Mouse (Mus musculus) liver, postnatal 0 days (tissue): ENCODE data around the gene 1810043G02Rik. TPM values are rescaled to one million over a fixed set of nuclear protein-coding genes. Genes with fewer than 3 reads are reported as not detected.
A peak's percentile ranks its signal among the peaks of the same experiment; 100 is the strongest.
"Not testable (repeated sequence)": the region's sequence is repeated elsewhere in the genome, so short reads cannot be mapped to it uniquely, and the experiment has no call there.

ENCODE experiments used
- ATAC-seq: fragments of 200-750 bp; cut with Nextera tagmentation; 2 replicates; pipeline ENCODE4 v1.8.0; 2017; ENCODE audit warnings: mild to moderate bottlenecking, moderate library complexity
- DNase-seq: peaks from one replicate; pipeline ENCODE4 v3.0.0-alpha.2; 2016
- H3K27ac ChIP-seq: fragments of 300-500 bp; sonication (generic); 2 replicates; pipeline ENCODE4 v1.5.1; 2014; ENCODE audit warnings: antibody characterized with exemption, moderate library complexity, mild to moderate bottlenecking, low read depth
- H3K27me3 ChIP-seq: fragments of 300-500 bp; sonication (generic); 2 replicates; pipeline ENCODE4 v1.6.1; 2014; ENCODE audit warnings: low read length, control low read depth, mixed read lengths; ENCODE audit not compliant: insufficient read depth
- H3K36me3 ChIP-seq: fragments of 300-500 bp; sonication (generic); replicated peaks from 2 replicates; pipeline ENCODE4 v1.6.1; 2014; ENCODE audit warnings: mild to moderate bottlenecking, control low read depth, low read length, moderate library complexity, mixed read lengths; ENCODE audit not compliant: insufficient read depth
- H3K4me1 ChIP-seq: fragments of 300-500 bp; sonication (generic); 2 replicates; pipeline ENCODE4 v1.6.1; 2014; ENCODE audit warnings: antibody characterized with exemption, mild to moderate bottlenecking, control low read depth; ENCODE audit not compliant: insufficient read depth
- H3K4me2 ChIP-seq: fragments of 300-500 bp; sonication (generic); 2 replicates; pipeline ENCODE4 v1.6.1; 2014; ENCODE audit warnings: low read depth, mild to moderate bottlenecking, low read length, moderate library complexity, mixed read lengths
- H3K4me3 ChIP-seq: fragments of 300-500 bp; sonication (generic); 2 replicates; pipeline ENCODE4 v1.5.1; 2014; ENCODE audit warnings: low read depth, low read length
- H3K9ac ChIP-seq: fragments of 300-500 bp; sonication (generic); replicated peaks from 2 replicates; pipeline ENCODE4 v1.6.1; 2014; ENCODE audit warnings: mild to moderate bottlenecking, moderate library complexity
- H3K9me3 ChIP-seq: fragments of 300-500 bp; sonication (generic); 2 replicates; pipeline ENCODE4 v1.6.1; 2016; ENCODE audit warnings: mild to moderate bottlenecking, control low read depth, low read length, mixed read lengths
- CTCF ChIP-seq: sonication (generic); IDR thresholded peaks from 2 replicates; pipeline ENCODE4 v1.5.1; 2016; ENCODE audit warnings: antibody characterized with exemption, low read depth
- EP300 ChIP-seq: IDR thresholded peaks from 2 replicates; pipeline ENCODE4 v1.6.1; 2016; ENCODE audit warnings: antibody characterized with exemption, low read depth, mild to moderate bottlenecking
- WGBS: fragments of 180-500 bp; shearing (Covaris S2); extraction: QIAGEN DNeasy Blood & Tissue Kit; methylation state at CpG from one replicate; pipeline ENCODE4 v1.1.7; 2014; ENCODE audit not compliant: insufficient replicate concordance; 5-methylcytosine and 5-hydroxymethylcytosine counted together
- polyA plus RNA-seq: library from polyadenylated mRNA; unstranded; fragments of >200 nt; fragmentation: Nextera tagmentation; extraction: Ambion mirVana; gene quantifications from 2 replicates; pipeline ENCODE4 v1.2.1, GENCODE M21; 2015

Gene 1810043G02Rik
- polyA plus RNA-seq, 1 experiment from 2014 or later = 4.0 TPM

DNA sequence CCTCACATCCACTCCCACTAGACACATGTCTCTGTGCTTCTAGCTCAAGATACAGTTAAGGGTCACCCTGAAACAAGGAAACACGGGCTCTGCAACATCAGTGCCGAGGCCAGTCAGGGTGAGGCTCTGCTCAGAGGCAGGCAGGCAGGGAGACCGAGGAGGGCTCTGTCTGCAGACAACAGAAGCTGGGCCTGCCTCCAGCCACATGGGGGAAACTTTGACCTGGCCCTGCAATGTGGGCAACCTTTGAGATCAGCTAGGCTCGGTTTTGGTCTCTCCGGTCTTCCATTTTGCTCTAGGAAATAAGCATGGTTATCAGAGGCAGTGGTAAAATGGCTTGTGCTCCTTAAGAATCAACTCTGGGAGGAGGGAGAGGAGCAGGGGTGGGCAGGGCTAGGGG is 38.0 kb downstream of the 1810043G02Rik start:
- ATAC-seq (0 out of 2 replicates have a peak, but pooled peaks have one; percentile 22), DNase-seq (no peak)
- Histone ChIP-seq H3K9me3 (no peaks in the 10 kb centered on the region), H3K9ac (no peak overlapping the region), H3K27me3 (no peaks in the 10 kb centered on the region), H3K4me3 (no peak overlapping the region), H3K27ac (no peak overlapping the region), H3K36me3 (no peaks in the 10 kb centered on the region), H3K4me2 (no peak overlapping the region), H3K4me1 (peaks cover 2% of the 10 kb centered on the region; the same call in 1 of the 2 replicates)
- no peak for TF ChIP-seq CTCF
- 40% methylated on average over 5 of the region's 5 CpGs for WGBS

DNA sequence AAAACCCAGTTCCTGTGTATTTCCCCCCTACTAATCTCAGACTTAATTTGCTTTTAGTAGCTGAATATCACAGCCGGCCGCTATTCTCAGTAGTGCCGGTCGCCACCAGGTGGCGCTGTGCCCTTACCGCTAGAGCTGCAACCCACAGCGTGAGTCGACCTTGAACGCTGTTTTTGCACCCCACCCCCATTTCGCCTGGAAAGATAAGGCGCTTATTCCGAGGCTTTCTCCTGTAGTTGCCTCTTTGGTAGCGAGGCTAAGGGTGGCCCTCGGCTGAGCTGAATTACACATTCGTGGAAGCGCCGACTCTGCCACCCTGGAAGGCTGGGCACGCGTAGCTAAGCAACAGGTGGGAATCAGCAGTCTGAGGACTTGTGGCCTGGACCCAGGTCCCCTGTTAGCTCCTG is 40.5 kb downstream of the 1810043G02Rik start:
- Histone ChIP-seq H3K9ac (0 out of 2 replicates have a peak overlapping the region, but pooled peaks have one; percentile 17), H3K4me2 (peak overlapping the region; percentile 57), H3K27me3 (no peaks in the 10 kb centered on the region), H3K9me3 (no peaks in the 10 kb centered on the region), H3K4me3 (peak overlapping the region; percentile 13), H3K36me3 (no peaks in the 10 kb centered on the region), H3K4me1 (0 out of 2 replicates have a peak, but pooled peaks cover 2% of the 10 kb centered on the region), H3K27ac (no peak overlapping the region)
- ATAC-seq = peak; percentile 83
- WGBS = 14% methylated on average over 19 of the region's 19 CpGs
- peak; percentile 88 for DNase-seq
- TF ChIP-seq EP300 = no peak
- peak; percentile 97 for TF ChIP-seq CTCF

DNA sequence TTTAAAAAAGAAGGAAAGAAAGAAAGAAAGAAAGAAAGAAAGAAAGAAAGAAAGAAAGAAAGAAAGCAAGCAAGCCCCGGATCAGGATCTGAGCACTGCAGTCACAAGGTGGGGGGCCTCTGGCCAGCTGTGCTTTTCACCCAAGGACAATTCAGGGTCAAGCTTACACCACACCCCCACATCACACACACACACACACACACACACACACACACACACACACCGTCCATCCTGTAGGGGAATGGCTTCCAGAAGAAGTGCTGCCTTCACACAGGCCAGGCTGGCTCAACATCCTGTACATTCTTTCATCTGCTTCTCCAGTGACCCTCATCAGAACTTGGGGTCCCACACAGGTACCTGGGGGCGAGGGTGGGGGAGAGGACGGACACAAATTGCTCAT is 41.0 kb downstream of the 1810043G02Rik start:
- no peaks in the 10 kb centered on the region for H3K36me3 ChIP-seq
- no peak overlapping the region for H3K4me3 ChIP-seq
- no peak overlapping the region for H3K9ac ChIP-seq
- H3K27me3 ChIP-seq = no peaks in the 10 kb centered on the region
- ATAC-seq (peak; percentile 19; the same call in 1 of the 2 replicates), DNase-seq (no peak)
- TF ChIP-seq EP300 = no peak
- TF ChIP-seq CTCF = no peak
- WGBS = 79% methylated on average over 4 of the region's 4 CpGs
- peak overlapping the region; percentile 57; the same call in 1 of the 2 replicates for H3K4me2 ChIP-seq
- no peaks in the 10 kb centered on the region for H3K9me3 ChIP-seq
- H3K4me1 ChIP-seq = 0 out of 2 replicates have a peak, but pooled peaks cover 2% of the 10 kb centered on the region
- H3K27ac ChIP-seq = no peak overlapping the region

DNA sequence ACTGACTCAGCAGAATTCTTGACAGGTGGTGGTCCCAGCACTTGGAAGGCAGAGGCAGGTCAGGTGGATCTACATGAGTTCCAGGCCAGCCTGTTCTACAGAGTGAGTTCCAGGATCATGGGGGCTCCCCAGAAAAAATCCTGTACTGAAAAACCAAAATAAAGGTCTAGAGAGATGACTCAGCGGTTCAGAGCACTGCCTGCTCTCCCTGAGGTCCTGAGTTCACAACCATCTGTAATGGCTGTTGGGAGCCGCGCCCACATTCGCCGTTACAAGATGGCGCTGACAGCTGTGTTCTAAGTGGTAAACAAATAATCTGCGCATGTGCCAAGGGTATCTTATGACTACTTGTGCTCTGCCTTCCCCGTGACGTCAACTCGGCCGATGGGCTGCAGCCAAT is 41.7 kb downstream of the 1810043G02Rik start:
- not testable (repeated sequence) for H3K27me3 ChIP-seq, H3K4me3 ChIP-seq, ATAC-seq, H3K9ac ChIP-seq, H3K4me2 ChIP-seq, H3K36me3 ChIP-seq, H3K9me3 ChIP-seq, H3K27ac ChIP-seq, H3K4me1 ChIP-seq, DNase-seq
- 87% methylated on average over 6 of the region's 11 CpGs for WGBS

DNA sequence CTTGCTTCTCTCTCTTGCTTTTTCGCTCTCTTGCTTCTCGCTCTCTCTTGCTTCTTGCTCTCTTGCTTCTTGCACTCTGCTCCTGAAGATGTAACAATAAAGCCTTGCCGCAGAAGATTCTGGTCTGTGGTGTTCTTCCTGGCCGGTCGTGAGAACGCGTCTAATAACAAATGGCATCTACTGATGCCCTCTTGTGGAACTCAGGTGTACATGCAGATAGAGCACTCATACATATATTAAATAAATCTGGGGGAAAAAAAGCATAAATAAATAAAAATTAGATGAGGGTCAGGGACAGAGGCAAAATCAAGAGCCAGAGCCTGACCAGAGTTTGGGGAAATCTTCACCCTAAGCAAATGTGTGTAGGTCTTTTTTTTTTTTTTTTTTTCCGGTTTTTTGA is 47.1 kb downstream of the 1810043G02Rik start:
- not testable (repeated sequence) for H3K27ac ChIP-seq, H3K4me3 ChIP-seq, H3K4me1 ChIP-seq, ATAC-seq, DNase-seq, H3K27me3 ChIP-seq, H3K9me3 ChIP-seq, H3K36me3 ChIP-seq, H3K9ac ChIP-seq, H3K4me2 ChIP-seq
- 50% methylated on average over 6 of the region's 8 CpGs for WGBS
- TF ChIP-seq CTCF = peak; percentile 62

DNA sequence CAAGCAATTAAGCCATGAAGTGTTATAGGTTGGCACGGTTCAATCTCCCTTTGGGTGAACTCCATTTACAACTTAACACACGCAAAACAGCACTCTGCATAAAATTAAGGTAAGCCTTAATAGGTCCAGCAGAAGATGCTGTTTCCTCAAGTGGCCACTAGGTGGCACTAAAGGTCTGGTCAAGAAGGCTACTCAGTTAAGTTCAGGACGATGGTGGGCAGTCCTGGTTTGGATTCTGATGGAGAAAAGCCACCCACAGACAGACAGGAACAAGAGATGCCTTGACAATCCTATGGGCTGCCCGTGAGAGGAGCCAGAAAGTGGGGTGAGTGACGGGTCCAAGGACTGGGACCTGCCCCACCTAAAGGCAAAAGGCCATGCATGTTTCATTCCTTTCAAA is 49.8 kb downstream of the 1810043G02Rik start:
- peak; percentile 51; the same call in 1 of the 2 replicates for ATAC-seq

DNA sequence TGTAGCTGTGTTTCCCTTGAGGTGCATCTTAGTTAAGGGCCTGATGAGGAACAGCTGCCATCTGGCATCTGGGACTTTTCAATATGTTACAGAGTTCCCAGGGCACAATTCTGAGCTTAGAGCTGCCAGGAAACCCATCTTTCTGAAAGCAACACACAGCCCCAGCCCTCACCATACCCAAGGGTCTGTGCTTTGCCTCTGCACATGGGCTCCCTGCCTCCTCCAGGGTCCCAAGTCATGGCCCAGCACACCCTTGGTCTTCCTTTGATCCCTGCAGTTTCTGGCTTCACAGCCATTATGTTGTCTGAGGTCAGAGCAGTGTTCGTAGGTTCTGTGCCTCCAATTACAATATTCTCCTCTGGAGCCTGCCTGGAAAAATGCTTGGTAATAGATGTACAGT is 50.8 kb downstream of the 1810043G02Rik start:
- no peak for DNase-seq
- Histone ChIP-seq H3K9ac (no peak overlapping the region), H3K4me1 (no peaks in the 10 kb centered on the region), H3K27me3 (no peaks in the 10 kb centered on the region), H3K9me3 (no peaks in the 10 kb centered on the region), H3K36me3 (no peaks in the 10 kb centered on the region), H3K4me2 (no peak overlapping the region), H3K27ac (no peak overlapping the region), H3K4me3 (no peak overlapping the region)
- WGBS = 79% methylated on average over 1 of the region's 1 CpGs
- no peak for ATAC-seq
- TF ChIP-seq CTCF (no peak), EP300 (no peak)

More for the DNA sequence above, 49.8 kb downstream of the 1810043G02Rik start:
- H3K27me3 ChIP-seq = no peaks in the 10 kb centered on the region
- H3K4me2 ChIP-seq = no peak overlapping the region
- no peaks in the 10 kb centered on the region for H3K4me1 ChIP-seq
- H3K36me3 ChIP-seq = no peaks in the 10 kb centered on the region
- whole genome bisulfite sequencing = 5% methylated on average over 5 of the region's 5 CpGs
- no peak for TF ChIP-seq EP300
- peak; percentile 94 for TF ChIP-seq CTCF
- no peak overlapping the region for H3K4me3 ChIP-seq
- H3K9me3 ChIP-seq = no peaks in the 10 kb centered on the region
- H3K27ac ChIP-seq = no peak overlapping the region
- DNase-seq = peak; percentile 73
- no peak overlapping the region for H3K9ac ChIP-seq
